Mouse (Mus musculus): ENCODE data around the gene Adcy2. TPM values are rescaled to one million over a fixed set of nuclear protein-coding genes. Genes with fewer than 3 reads are reported as not detected.

Adcy2 gene
- polyA plus RNA-seq, 1 experiment from 2014 or later = 15.2 TPM

GRCm38 (mm10) chr13:68707296-68707747 lies 292.0 kb downstream of the Adcy2 start:
- no peaks in the 10 kb centered on the region for H3K36me3 ChIP-seq
- peaks cover 10% of the 10 kb centered on the region; the same call in 1 of the 2 replicates for H3K4me1 ChIP-seq (replicated peaks)
- peak overlapping the region; percentile 53 for H3K27ac ChIP-seq (replicated peaks)
- 56% methylated on average over 6 of the region's 6 CpGs for WGBS
- no peak overlapping the region for H3K4me2 ChIP-seq
- no peak overlapping the region for H3K9ac ChIP-seq
- H3K4me3 ChIP-seq = no peak overlapping the region
- ATAC-seq (ENCODE audit: low read depth) = peak; percentile 97
- H3K9me3 ChIP-seq = no peaks in the 10 kb centered on the region
- no peaks in the 10 kb centered on the region for H3K27me3 ChIP-seq

- H3K36me3 ChIP-seq = no peaks in the 10 kb centered on the region
- ATAC-seq (ENCODE audit: low read depth) = no peak
- no peaks in the 10 kb centered on the region for H3K9me3 ChIP-seq
- H3K27ac ChIP-seq (replicated peaks) = no peak overlapping the region
- WGBS = 92% methylated on average over 2 of the region's 2 CpGs
- H3K4me2 ChIP-seq = no peak overlapping the region
- no peaks in the 10 kb centered on the region for H3K27me3 ChIP-seq
- H3K9ac ChIP-seq = no peak overlapping the region
- no peaks in the 10 kb centered on the region for H3K4me1 ChIP-seq (replicated peaks)
- no peak overlapping the region for H3K4me3 ChIP-seq
Measured at GRCm38 (mm10) chr13:68684919-68685318, 314.4 kb downstream of the Adcy2 start.

GRCm38 (mm10) chr13:68680429-68680828 lies 318.9 kb downstream of the Adcy2 start:
- H3K4me3 ChIP-seq = no peak overlapping the region
- WGBS = 87% methylated on average over 1 of the region's 1 CpGs
- no peaks in the 10 kb centered on the region for H3K36me3 ChIP-seq
- no peaks in the 10 kb centered on the region for H3K4me1 ChIP-seq (replicated peaks)
- H3K9ac ChIP-seq = no peak overlapping the region
- ATAC-seq (ENCODE audit: low read depth) = no peak
- H3K27ac ChIP-seq (replicated peaks) = no peak overlapping the region
- H3K4me2 ChIP-seq = no peak overlapping the region
- H3K27me3 ChIP-seq = no peaks in the 10 kb centered on the region
- no peaks in the 10 kb centered on the region for H3K9me3 ChIP-seq

- Histone ChIP-seq H3K27me3 (no peaks in the 10 kb centered on the region), H3K4me3 (no peak overlapping the region), H3K4me2 (no peak overlapping the region), H3K36me3 (peaks cover 5% of the 10 kb centered on the region; the same call in 1 of the 2 replicates), H3K9me3 (no peaks in the 10 kb centered on the region), H3K9ac (no peak overlapping the region), H3K4me1 (replicated peaks) (no peaks in the 10 kb centered on the region), H3K27ac (replicated peaks) (no peak overlapping the region)
- 97% methylated on average over 1 of the region's 1 CpGs for WGBS
- ATAC-seq (ENCODE audit: low read depth) = no peak
Measured at GRCm38 (mm10) chr13:68642786-68643185, 356.6 kb downstream of the Adcy2 start.

GRCm38 (mm10) chr13:68627041-68627440 lies 372.3 kb downstream of the Adcy2 start:
- WGBS = 80% methylated on average over 3 of the region's 3 CpGs
- Histone ChIP-seq H3K4me1 (replicated peaks) (no peaks in the 10 kb centered on the region), H3K27ac (replicated peaks) (no peak overlapping the region), H3K36me3 (peaks cover 8% of the 10 kb centered on the region), H3K27me3 (no peaks in the 10 kb centered on the region), H3K9ac (no peak overlapping the region), H3K4me3 (no peak overlapping the region), H3K9me3 (no peaks in the 10 kb centered on the region), H3K4me2 (no peak overlapping the region)
- ATAC-seq (ENCODE audit: low read depth) = no peak

- peaks cover 11% of the 10 kb centered on the region for H3K36me3 ChIP-seq
Measured at GRCm38 (mm10) chr13:68622792-68623191, 376.5 kb downstream of the Adcy2 start.

GRCm38 (mm10) chr13:68607652-68608405 lies 391.5 kb downstream of the Adcy2 start:
- 53% methylated on average over 21 of the region's 21 CpGs for WGBS
- Histone ChIP-seq H3K9me3 (no peaks in the 10 kb centered on the region), H3K27me3 (peaks cover 3% of the 10 kb centered on the region; the same call in 1 of the 2 replicates), H3K4me1 (replicated peaks) (peaks cover 16% of the 10 kb centered on the region), H3K4me2 (peak overlapping the region; percentile 18), H3K9ac (peak overlapping the region; percentile 39), H3K4me3 (no peak overlapping the region), H3K36me3 (no peaks in the 10 kb centered on the region), H3K27ac (replicated peaks) (0 out of 2 replicates have a peak overlapping the region, but pooled peaks have one; percentile 14)
- peak; percentile 42; the same call in 1 of the 2 replicates for ATAC-seq (ENCODE audit: low read depth)

More at GRCm38 (mm10) chr13:68622792-68623191, 376.5 kb downstream of the Adcy2 start:
- Histone ChIP-seq H3K4me3 (no peak overlapping the region), H3K4me2 (no peak overlapping the region), H3K27ac (replicated peaks) (no peak overlapping the region), H3K9ac (no peak overlapping the region), H3K9me3 (no peaks in the 10 kb centered on the region), H3K4me1 (replicated peaks) (no peaks in the 10 kb centered on the region), H3K27me3 (no peaks in the 10 kb centered on the region)
- WGBS = 70% methylated on average over 6 of the region's 6 CpGs
- peak; percentile 80 for ATAC-seq (ENCODE audit: low read depth)

GRCm38 (mm10) chr13:68605689-68606126 lies 393.6 kb downstream of the Adcy2 start:
- Histone ChIP-seq H3K4me1 (replicated peaks) (peaks cover 27% of the 10 kb centered on the region), H3K27ac (replicated peaks) (no peak overlapping the region), H3K36me3 (no peaks in the 10 kb centered on the region), H3K4me2 (peak overlapping the region; percentile 50), H3K9ac (0 out of 2 replicates have a peak overlapping the region, but pooled peaks have one; percentile 41), H3K27me3 (peaks cover 3% of the 10 kb centered on the region; the same call in 1 of the 2 replicates), H3K9me3 (no peaks in the 10 kb centered on the region), H3K4me3 (peak overlapping the region; percentile 22)
- 5% methylated on average over 8 of the region's 11 CpGs for WGBS
- ATAC-seq (ENCODE audit: low read depth) = peak; percentile 79

- no peak overlapping the region for H3K4me2 ChIP-seq
- no peak for ATAC-seq (ENCODE audit: low read depth)
- WGBS = 86% methylated on average over 6 of the region's 6 CpGs
- no peaks in the 10 kb centered on the region for H3K9me3 ChIP-seq
- no peak overlapping the region for H3K27ac ChIP-seq (replicated peaks)
- no peak overlapping the region for H3K4me3 ChIP-seq
- H3K36me3 ChIP-seq = no peaks in the 10 kb centered on the region
- H3K4me1 ChIP-seq (replicated peaks) = peaks cover 27% of the 10 kb centered on the region
- no peak overlapping the region for H3K9ac ChIP-seq
- no peaks in the 10 kb centered on the region for H3K27me3 ChIP-seq
Measured at GRCm38 (mm10) chr13:68603085-68603484, 396.3 kb downstream of the Adcy2 start.

GRCm38 (mm10) chr13:68601184-68601583 lies 398.2 kb downstream of the Adcy2 start:
- Histone ChIP-seq H3K4me3 (no peak overlapping the region), H3K9ac (no peak overlapping the region), H3K9me3 (no peaks in the 10 kb centered on the region), H3K27me3 (no peaks in the 10 kb centered on the region), H3K4me2 (no peak overlapping the region), H3K36me3 (no peaks in the 10 kb centered on the region), H3K27ac (replicated peaks) (peak overlapping the region; percentile 62; the same call in 1 of the 2 replicates), H3K4me1 (replicated peaks) (peaks cover 27% of the 10 kb centered on the region)
- peak; percentile 48; the same call in 1 of the 2 replicates for ATAC-seq (ENCODE audit: low read depth)
- WGBS = 13% methylated on average over 6 of the region's 6 CpGs

GRCm38 (mm10) chr13:68598953-68599352 lies 400.4 kb downstream of the Adcy2 start:
- Histone ChIP-seq H3K27me3 (no peaks in the 10 kb centered on the region), H3K4me1 (replicated peaks) (peaks cover 18% of the 10 kb centered on the region)

GRCm38 (mm10) chr13:68597667-68598066 lies 401.7 kb downstream of the Adcy2 start:
- Histone ChIP-seq H3K4me3 (peak overlapping the region; percentile 22), H3K27ac (replicated peaks) (no peak overlapping the region), H3K9ac (0 out of 2 replicates have a peak overlapping the region, but pooled peaks have one; percentile 41), H3K9me3 (no peaks in the 10 kb centered on the region), H3K36me3 (peaks cover 4% of the 10 kb centered on the region), H3K4me1 (replicated peaks) (peaks cover 18% of the 10 kb centered on the region), H3K27me3 (no peaks in the 10 kb centered on the region), H3K4me2 (peak overlapping the region; percentile 51)
- 18% methylated on average over 13 of the region's 13 CpGs for WGBS
- ATAC-seq (ENCODE audit: low read depth) = no peak

More at GRCm38 (mm10) chr13:68598953-68599352, 400.4 kb downstream of the Adcy2 start:
- Histone ChIP-seq H3K4me3 (no peak overlapping the region), H3K27ac (replicated peaks) (no peak overlapping the region), H3K36me3 (no peaks in the 10 kb centered on the region), H3K9ac (no peak overlapping the region), H3K9me3 (no peaks in the 10 kb centered on the region), H3K4me2 (no peak overlapping the region)
- ATAC-seq (ENCODE audit: low read depth) = no peak

All from neural tube, embryonic 13.5 days (tissue).